Mouse (Mus musculus) hindbrain, embryonic 14.5 days (tissue): Measurements from ENCODE around the gene Ciao2a. TPM values are rescaled to one million over a fixed set of nuclear protein-coding genes. Genes with fewer than 3 reads are reported as not detected.

Experiments
- ATAC-seq: fragments of 200-750 bp; cut with Nextera tagmentation; 2 replicates; pipeline ENCODE4 v1.8.0; 2017; ENCODE audit warnings: moderate number of reproducible peaks, mild to moderate bottlenecking, moderate TSS enrichment, moderate library complexity; ENCODE audit not compliant: low FRiP score
- DNase-seq: peaks from one replicate; pipeline ENCODE4 v3.0.0-alpha.2; 2015; ENCODE audit warnings: low spot score
- H3K27ac ChIP-seq: fragments of 300-500 bp; sonication (generic); 2 replicates; pipeline ENCODE4 v1.5.1; 2014; ENCODE audit warnings: mild to moderate bottlenecking, moderate library complexity
- H3K27me3 ChIP-seq: fragments of 300-500 bp; sonication (generic); 2 replicates; pipeline ENCODE4 v1.6.1; 2014; ENCODE audit warnings: mild to moderate bottlenecking, low read length, mixed read lengths; ENCODE audit not compliant: control insufficient read depth, insufficient read depth
- H3K36me3 ChIP-seq: fragments of 300-500 bp; sonication (generic); replicated peaks from 2 replicates; pipeline ENCODE4 v1.6.1; 2014; ENCODE audit not compliant: control insufficient read depth, insufficient read depth
- H3K4me1 ChIP-seq: fragments of 300-500 bp; sonication (generic); replicated peaks from 2 replicates; pipeline ENCODE4 v1.6.1; 2014; ENCODE audit warnings: antibody characterized with exemption, low read length, mixed read lengths; ENCODE audit not compliant: control insufficient read depth, insufficient read depth
- H3K4me2 ChIP-seq: fragments of 300-500 bp; sonication (generic); replicated peaks from 2 replicates; pipeline ENCODE4 v1.6.1; 2014; ENCODE audit warnings: mild to moderate bottlenecking, moderate library complexity
- H3K4me3 ChIP-seq: fragments of 300-500 bp; sonication (generic); replicated peaks from 2 replicates; pipeline ENCODE4 v1.5.1; 2014; ENCODE audit warnings: mild to moderate bottlenecking, low read length
- H3K9ac ChIP-seq: fragments of 300-500 bp; sonication (generic); 2 replicates; pipeline ENCODE4 v1.6.1; 2014
- H3K9me3 ChIP-seq: fragments of 300-500 bp; sonication (generic); 2 replicates; pipeline ENCODE4 v1.6.1; 2016; ENCODE audit warnings: low read length; ENCODE audit not compliant: control insufficient read depth
- WGBS: fragments of 180-500 bp; shearing (Covaris S2); extraction: QIAGEN DNeasy Blood & Tissue Kit; methylation state at CpG from one replicate; pipeline ENCODE4 v1.1.7; 2014; 5-methylcytosine and 5-hydroxymethylcytosine counted together
- polyA plus RNA-seq: library from polyadenylated mRNA; unstranded; fragments of >200 nt; fragmentation: Nextera tagmentation; extraction: Ambion mirVana; gene quantifications from 2 replicates; pipeline ENCODE4 v1.2.1, GENCODE M21; 2014

Gene Ciao2a
- polyA plus RNA-seq, 1 experiment from 2014 or later, result 72.2 TPM

DNA sequence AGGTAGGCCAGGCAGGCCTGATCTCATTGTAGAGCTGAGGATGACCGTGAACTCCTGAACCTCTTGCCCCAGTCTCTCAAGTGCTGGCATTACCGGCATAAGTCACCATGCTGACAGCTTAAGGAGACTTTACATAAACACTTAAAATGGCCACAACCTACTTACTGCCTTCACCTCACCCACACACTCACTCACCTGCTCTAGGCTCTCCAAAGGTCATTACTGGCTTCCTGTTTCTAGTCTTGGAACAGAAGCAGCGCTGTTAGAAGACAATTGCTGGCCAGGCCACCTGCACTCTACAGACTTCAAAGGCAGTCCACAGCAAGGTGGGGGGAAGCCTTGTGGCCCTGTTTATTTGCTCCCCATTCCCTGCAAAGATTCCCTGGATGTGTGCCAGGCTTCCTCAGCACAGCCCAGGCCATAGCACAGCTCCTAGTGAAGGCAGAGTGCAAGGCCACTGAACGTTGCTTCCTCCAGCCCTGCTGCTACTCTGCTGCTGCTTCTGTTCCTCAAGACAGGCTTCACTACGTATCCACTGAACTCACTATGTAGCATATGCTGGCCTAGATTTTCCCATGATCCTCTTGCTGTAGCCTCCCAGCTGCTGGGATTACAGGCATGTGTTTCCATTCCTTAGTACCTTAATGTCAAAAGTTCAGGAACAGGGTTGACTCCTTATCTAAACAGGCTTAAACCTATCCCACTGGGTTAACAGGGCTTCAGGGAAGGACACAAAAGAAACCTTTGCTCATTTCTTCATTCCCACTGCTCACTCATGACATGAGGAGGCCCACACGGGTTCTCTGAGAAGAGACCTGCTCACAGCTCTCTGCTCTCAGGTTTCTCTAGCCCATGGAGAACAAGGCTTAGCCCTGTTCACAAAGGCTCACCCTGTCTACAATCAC is 34.8 kb upstream of the Ciao2a start:
- Histone ChIP-seq H3K9ac (no peak overlapping the region), H3K4me2 (no peak overlapping the region), H3K4me3 (no peak overlapping the region), H3K9me3 (no peaks in the 10 kb centered on the region), H3K27ac (no peak overlapping the region), H3K36me3 (peaks cover 100% of the 10 kb centered on the region), H3K4me1 (no peaks in the 10 kb centered on the region), H3K27me3 (no peaks in the 10 kb centered on the region)
- 82% methylated on average over 6 of the region's 6 CpGs for WGBS
- no peak for ATAC-seq
- no peak for DNase-seq

GRCm38 (mm10) chr9:66092664-66093063 is 33.7 kb upstream of the Ciao2a start:
- H3K4me1 ChIP-seq, result no peaks in the 10 kb centered on the region
- no peak overlapping the region for H3K4me3 ChIP-seq
- no peak for DNase-seq
- ATAC-seq, result no peak
- no peaks in the 10 kb centered on the region for H3K27me3 ChIP-seq
- WGBS, result 88% methylated on average over 2 of the region's 2 CpGs
- H3K9ac ChIP-seq, result no peak overlapping the region
- no peak overlapping the region for H3K4me2 ChIP-seq
- peaks cover 100% of the 10 kb centered on the region for H3K36me3 ChIP-seq
- no peak overlapping the region for H3K27ac ChIP-seq
- no peaks in the 10 kb centered on the region for H3K9me3 ChIP-seq

- Histone ChIP-seq H3K4me2 (no peak overlapping the region), H3K36me3 (peaks cover 95% of the 10 kb centered on the region), H3K9me3 (no peaks in the 10 kb centered on the region), H3K27me3 (no peaks in the 10 kb centered on the region), H3K4me3 (no peak overlapping the region), H3K9ac (no peak overlapping the region), H3K4me1 (no peaks in the 10 kb centered on the region), H3K27ac (no peak overlapping the region)
- no peak for ATAC-seq
- WGBS, result 85% methylated on average over 8 of the region's 8 CpGs
- DNase-seq, result no peak
Measured at GRCm38 (mm10) chr9:66101577-66101976, 24.8 kb upstream of the Ciao2a start.

DNA sequence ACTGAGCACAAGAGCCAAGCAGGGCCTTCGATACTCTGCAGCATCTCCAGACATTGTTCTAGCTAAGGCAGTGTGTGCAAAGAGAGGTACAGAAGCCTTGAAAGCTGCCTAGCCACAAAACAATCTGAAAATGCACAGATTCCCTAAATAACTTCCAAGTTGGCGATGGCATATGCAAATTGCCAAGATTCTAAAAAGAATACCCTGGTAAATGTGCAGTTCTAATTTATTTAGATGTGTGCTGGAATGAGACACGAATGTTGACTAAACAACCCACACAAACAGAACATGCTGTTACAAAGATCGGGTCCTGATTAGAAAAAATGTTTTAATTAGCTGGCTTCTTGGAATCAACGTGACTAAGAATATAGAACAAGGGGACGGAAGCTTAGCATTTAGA is 23.7 kb upstream of the Ciao2a start:
- Histone ChIP-seq H3K9ac (no peak overlapping the region), H3K27me3 (no peaks in the 10 kb centered on the region), H3K4me2 (no peak overlapping the region), H3K4me1 (no peaks in the 10 kb centered on the region), H3K36me3 (peaks cover 95% of the 10 kb centered on the region), H3K4me3 (no peak overlapping the region), H3K9me3 (no peaks in the 10 kb centered on the region), H3K27ac (no peak overlapping the region)
- 93% methylated on average over 6 of the region's 6 CpGs for WGBS
- ATAC-seq, result no peak
- no peak for DNase-seq

- Histone ChIP-seq H3K36me3 (peaks cover 94% of the 10 kb centered on the region), H3K9ac (no peak overlapping the region), H3K4me1 (no peaks in the 10 kb centered on the region), H3K9me3 (no peaks in the 10 kb centered on the region), H3K4me2 (no peak overlapping the region), H3K4me3 (no peak overlapping the region), H3K27me3 (no peaks in the 10 kb centered on the region), H3K27ac (no peak overlapping the region)
- WGBS, result 96% methylated on average over 4 of the region's 4 CpGs
- DNase-seq, result no peak
- no peak for ATAC-seq
Measured at GRCm38 (mm10) chr9:66104601-66105000, 21.8 kb upstream of the Ciao2a start.

- no peaks in the 10 kb centered on the region for H3K9me3 ChIP-seq
- peaks cover 90% of the 10 kb centered on the region for H3K36me3 ChIP-seq
- no peak overlapping the region for H3K4me3 ChIP-seq
- DNase-seq (no peak), ATAC-seq (no peak)
- no peak overlapping the region for H3K4me2 ChIP-seq
- H3K27me3 ChIP-seq, result no peaks in the 10 kb centered on the region
- H3K9ac ChIP-seq, result no peak overlapping the region
- H3K4me1 ChIP-seq, result no peaks in the 10 kb centered on the region
- 91% methylated on average over 8 of the region's 8 CpGs for WGBS
- no peak overlapping the region for H3K27ac ChIP-seq
Measured at GRCm38 (mm10) chr9:66105168-66105567, 21.2 kb upstream of the Ciao2a start.

DNA sequence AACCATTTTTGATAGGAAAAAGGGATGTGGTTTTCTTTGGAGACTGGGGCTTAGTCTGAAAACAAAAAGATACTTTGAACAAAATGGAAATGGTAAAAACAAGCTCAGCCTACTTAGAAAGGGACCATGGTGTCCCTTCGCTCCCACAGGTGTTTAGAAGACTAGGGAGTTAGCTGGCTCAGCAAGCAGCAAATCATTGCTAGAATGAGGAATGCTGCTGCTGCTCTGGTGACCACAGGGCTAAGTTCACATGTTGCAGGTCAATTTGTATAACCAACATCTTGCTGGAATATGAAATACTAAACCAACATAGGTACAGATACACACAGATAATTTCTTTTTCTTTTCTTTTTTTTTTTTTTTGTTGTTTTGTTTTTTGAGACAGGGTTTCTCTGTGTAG is 16.8 kb upstream of the Ciao2a start:
- Histone ChIP-seq H3K9me3 (no peaks in the 10 kb centered on the region), H3K27me3 (no peaks in the 10 kb centered on the region), H3K4me2 (no peak overlapping the region), H3K4me1 (0 out of 2 replicates have a peak, but pooled peaks cover 6% of the 10 kb centered on the region), H3K27ac (no peak overlapping the region), H3K36me3 (peaks cover 64% of the 10 kb centered on the region), H3K4me3 (no peak overlapping the region), H3K9ac (no peak overlapping the region)
- DNase-seq, result no peak
- WGBS, result 91% methylated on average over 1 of the region's 1 CpGs
- no peak for ATAC-seq

DNA sequence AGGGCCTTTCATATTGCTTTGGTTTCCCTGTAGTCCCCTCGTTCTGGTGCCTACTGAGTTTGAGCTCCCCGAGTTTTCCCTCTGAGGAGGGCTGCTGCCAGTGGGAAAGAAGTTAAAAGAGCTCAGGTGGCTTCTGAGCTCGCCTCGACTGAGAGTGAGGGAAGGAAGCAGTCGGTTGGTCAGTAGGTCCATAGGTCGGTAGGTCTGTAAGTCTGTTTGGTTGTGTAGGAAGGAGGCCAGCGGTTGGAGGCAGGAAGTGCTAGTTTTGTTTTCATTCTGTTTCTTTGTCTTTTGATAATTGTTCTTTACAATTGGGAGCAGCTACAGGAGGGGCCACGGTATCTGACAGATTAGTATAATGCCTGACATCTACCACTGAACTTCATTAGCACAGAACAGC is 16.3 kb upstream of the Ciao2a start:
- no peak overlapping the region for H3K4me2 ChIP-seq
- no peaks in the 10 kb centered on the region for H3K27me3 ChIP-seq
- no peak overlapping the region for H3K4me3 ChIP-seq
- 45% methylated on average over 8 of the region's 8 CpGs for WGBS
- H3K4me1 ChIP-seq, result 0 out of 2 replicates have a peak, but pooled peaks cover 6% of the 10 kb centered on the region
- peaks cover 62% of the 10 kb centered on the region for H3K36me3 ChIP-seq
- H3K27ac ChIP-seq, result peak overlapping the region; percentile 21; the same call in 1 of the 2 replicates
- H3K9me3 ChIP-seq, result no peaks in the 10 kb centered on the region
- no peak for DNase-seq
- no peak for ATAC-seq
- H3K9ac ChIP-seq, result no peak overlapping the region

DNA sequence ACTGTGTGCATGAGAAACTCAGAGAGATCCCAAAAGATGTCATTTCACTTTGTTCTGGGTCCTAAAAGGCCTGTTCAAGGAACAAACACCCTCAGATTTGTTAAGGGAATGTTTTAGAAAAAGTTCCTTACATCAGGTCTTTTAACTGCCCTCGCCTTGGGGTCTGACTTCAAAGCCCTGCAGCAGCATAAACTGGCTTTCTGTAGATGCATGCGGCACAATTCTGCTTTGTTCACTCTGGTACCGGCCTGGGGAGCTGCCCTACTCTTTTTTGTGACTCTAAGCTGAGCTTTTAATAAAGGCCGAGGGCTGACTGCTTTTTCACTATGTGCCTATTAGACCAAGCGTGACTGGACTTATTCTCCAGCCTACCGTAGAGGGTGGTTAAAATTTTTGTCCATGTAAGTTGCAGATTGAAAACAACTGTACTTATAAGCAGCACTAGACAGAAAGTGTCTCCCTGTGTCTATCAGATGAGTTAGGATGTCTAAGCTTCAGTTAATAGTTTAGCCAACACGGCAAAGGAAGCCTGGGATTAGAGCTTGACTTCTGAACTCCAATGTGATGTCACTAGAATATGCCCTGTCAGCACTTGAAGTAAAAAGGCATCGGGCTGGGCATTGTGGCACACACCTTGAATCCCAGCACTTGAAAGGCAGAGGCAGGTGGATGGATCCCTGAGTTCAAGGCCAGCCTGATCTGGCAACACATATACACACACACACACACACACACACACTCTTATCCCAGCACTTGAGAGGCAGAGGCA is 15.6 kb upstream of the Ciao2a start:
- Histone ChIP-seq H3K27ac (peak overlapping the region; percentile 21; the same call in 1 of the 2 replicates), H3K9ac (no peak overlapping the region), H3K27me3 (no peaks in the 10 kb centered on the region), H3K4me2 (no peak overlapping the region), H3K9me3 (no peaks in the 10 kb centered on the region), H3K4me1 (0 out of 2 replicates have a peak, but pooled peaks cover 6% of the 10 kb centered on the region), H3K36me3 (peaks cover 61% of the 10 kb centered on the region), H3K4me3 (no peak overlapping the region)
- ATAC-seq, result no peak
- 30% methylated on average over 8 of the region's 8 CpGs for WGBS
- DNase-seq, result no peak
